Mouse (Mus musculus) liver, adult (tissue): Measurements from ENCODE around the gene Chga.

Experiments used
- GATA4 ChIP-seq: IDR thresholded peaks from 2 replicates; pipeline ENCODE4 v1.6.1; 2014; ENCODE audit warnings: mild to moderate bottlenecking, low read length; ENCODE audit not compliant: insufficient replicate concordance

The Chga gene

DNA sequence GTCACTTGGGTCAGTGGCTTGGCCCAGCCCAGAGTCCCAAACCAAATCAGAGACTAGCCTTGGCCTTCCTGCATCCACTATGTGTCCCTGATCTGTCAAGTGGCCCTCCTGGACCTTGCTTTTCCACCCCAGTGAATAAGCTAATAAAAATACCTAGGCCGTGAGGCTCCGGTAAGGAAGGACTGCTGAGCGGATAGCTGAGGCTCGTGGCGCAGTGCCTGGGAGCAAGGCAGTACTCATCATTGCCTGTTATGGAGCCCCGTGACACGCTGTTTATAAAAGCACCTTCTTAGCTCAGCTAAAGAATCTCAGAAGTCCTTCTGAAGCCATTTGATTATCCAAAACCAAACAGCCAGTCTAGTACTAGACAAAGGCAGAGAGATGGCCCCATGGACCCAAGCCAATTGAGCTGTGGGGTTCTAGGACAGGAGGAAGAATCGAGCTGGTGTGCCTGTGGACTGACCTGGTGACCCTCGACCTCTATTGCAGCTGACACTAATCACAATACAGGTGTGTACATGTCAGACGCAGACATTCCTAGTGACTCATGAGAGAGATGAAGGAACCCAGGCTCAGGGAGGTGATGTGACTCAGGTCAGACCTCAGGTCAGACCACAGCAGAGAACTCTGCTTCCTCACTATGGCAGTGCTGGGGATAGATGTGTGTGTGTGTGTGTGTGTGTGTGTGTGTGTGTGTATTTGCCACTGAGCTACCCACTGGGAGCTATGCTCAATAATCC is 22.1 kb downstream of the Chga start:
- no peak for TF ChIP-seq GATA4

DNA sequence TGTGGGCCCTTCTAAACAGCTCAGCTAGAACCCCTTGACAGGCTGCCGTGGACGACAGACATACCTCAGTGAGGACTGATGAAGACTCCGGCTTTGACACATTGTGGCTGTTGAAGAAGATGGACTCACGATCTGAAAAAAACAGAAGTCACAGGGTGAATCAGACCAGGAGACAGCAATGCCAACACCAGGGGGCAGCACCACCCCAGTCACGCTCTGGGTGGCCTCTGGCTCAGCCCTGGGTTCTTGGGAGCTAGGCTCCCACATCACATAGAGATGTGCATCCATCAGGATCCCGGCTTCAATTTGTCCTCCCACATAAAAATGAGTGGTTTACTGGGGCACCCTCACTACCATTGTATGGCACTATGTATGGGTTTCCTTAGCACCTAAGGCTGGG is 24.3 kb downstream of the Chga start:
- TF ChIP-seq GATA4 = no peak

DNA sequence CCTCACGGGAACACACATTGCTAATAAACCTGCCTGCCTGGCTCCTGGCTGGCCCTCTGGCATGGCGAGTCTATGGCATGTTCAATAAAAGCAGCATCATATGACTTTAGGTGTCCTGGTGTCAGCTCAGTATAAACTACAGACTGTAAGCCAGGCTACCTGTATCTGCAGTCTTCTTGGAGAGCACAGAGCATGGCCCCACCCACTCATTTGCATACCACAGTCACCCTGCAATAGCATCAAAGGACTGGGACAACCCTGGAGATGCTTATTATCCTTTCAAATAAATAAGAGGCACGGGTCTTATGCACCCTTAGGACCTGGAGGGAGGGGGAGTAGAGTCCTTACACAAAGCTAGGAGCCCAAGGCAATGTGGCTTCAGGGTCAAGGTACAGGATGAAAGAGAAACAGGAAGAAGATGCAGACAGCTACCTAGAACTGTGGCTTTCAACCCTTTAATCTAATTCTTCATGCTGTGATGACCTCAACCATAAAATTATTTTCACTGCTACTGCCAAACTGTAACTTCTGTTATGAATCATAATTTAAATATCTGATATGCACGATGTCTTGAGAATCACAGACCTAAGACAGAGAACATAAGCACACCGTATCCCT is 26.9 kb downstream of the Chga start:
- no peak for TF ChIP-seq GATA4

- TF ChIP-seq GATA4 = no peak
Measured at GRCm38 (mm10) chr12:102582441-102582840, 27.7 kb downstream of the Chga start.

DNA sequence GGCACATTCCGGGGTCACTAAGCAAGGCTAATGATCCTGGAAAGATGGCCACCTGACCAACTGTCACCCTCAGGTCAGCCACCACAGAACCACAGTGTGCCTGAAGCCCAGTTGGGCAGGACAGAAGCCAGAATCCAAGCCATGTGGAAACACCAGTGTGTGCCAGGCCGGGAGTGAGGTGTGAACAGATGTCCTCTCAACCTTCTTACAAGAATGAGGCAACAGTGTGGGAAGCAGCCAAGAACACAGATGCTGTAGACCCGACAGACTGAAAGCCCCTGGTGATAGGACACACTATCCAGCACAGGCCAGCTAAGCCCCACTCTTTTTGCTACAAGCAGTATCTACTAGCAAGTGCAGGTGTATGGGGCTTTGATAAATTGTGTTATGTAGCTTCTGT is 30.6 kb downstream of the Chga start:
- TF ChIP-seq GATA4 = no peak

- no peak for TF ChIP-seq GATA4
Measured at GRCm38 (mm10) chr12:102586286-102586881, 31.6 kb downstream of the Chga start.

GRCm38 (mm10) chr12:102587106-102587505 is 32.3 kb downstream of the Chga start:
- no peak for TF ChIP-seq GATA4

- TF ChIP-seq GATA4 = no peak
Measured at GRCm38 (mm10) chr12:102590711-102591360, 36.1 kb downstream of the Chga start.

DNA sequence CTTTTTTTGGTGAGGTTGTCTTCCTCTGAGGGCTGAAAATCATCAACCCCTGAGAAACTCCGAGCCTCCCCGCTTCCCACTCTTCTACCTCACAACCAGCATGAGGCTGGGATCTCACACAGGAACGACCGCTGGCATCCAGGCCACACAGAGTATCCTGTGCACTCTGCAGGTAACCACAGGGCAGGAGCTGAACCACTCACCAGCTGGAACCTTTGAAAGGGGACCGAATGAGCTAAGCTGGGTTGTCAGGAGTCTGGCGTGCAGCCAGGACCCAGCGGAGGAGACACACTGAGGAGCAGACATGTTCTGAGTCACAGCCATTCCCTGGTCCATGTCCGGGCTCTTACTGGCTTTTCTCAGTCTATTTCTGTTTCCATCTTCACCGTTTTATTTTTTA is 38.9 kb downstream of the Chga start:
- no peak for TF ChIP-seq GATA4

- no peak for TF ChIP-seq GATA4
Measured at GRCm38 (mm10) chr12:102594627-102595026, 39.9 kb downstream of the Chga start.

- TF ChIP-seq GATA4 = no peak
Measured at GRCm38 (mm10) chr12:102596410-102596809, 41.6 kb downstream of the Chga start.

DNA sequence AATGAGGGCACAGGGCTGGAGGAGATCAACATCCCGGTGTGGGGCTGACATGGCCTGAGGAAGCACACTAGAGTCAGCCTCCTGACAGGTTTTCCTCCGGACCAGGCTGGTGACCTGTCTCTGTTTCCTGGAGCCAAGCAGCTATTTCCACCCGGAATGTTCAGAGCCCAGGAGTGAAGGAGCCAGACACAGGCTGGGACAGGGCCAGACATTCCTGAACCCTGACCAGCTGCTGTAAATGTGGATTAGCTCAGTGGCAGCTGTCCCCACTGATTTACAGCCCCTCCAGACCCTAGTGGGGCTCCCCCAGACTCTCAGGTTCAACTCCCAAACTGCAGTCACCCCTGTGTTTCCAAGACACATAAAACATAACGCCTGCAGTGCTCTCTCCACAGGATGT is 42.7 kb downstream of the Chga start:
- no peak for TF ChIP-seq GATA4

- no peak for TF ChIP-seq GATA4
Measured at GRCm38 (mm10) chr12:102598535-102598934, 43.8 kb downstream of the Chga start.

- no peak for TF ChIP-seq GATA4
Measured at GRCm38 (mm10) chr12:102599801-102600200, 45.0 kb downstream of the Chga start.

DNA sequence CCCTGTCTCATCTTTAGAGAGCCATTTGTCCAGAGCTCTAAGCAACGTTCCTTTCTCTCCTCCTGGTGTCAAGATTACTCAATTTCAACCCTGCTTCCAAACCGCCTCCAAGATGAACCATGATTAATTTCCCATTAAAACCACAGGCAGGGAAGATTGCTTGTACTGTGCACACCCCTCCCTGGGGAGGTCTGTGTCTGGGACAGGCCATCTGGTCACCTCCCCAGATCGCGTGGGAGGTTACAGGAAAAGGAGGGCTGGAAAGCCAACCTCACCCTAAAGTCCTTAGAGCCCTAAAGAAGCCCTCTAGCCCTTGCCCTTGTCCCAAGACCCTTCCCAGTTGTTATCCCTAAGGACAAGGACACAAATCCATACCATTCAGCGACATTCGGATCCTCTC is 45.6 kb downstream of the Chga start:
- no peak for TF ChIP-seq GATA4

DNA sequence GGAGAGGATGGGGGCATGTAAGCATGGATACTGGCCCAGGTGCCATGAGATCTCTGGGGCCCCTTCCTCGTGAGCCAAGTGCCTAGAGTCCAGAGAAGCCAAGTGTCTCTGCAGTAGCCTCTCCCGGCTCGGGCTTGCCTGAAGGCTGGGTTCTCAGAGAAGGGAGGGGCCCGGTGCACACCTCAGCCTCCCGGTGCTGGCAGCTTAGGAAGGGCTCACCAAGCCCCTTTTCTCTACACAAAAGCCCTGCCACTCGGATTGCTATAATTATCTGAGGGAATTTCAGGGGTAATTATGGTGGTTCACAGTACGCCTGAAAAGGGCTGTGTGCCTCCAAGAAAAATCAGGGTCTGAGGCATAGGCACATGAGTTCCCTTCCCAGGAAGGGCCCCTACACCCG is 47.1 kb downstream of the Chga start:
- TF ChIP-seq GATA4 = no peak

DNA sequence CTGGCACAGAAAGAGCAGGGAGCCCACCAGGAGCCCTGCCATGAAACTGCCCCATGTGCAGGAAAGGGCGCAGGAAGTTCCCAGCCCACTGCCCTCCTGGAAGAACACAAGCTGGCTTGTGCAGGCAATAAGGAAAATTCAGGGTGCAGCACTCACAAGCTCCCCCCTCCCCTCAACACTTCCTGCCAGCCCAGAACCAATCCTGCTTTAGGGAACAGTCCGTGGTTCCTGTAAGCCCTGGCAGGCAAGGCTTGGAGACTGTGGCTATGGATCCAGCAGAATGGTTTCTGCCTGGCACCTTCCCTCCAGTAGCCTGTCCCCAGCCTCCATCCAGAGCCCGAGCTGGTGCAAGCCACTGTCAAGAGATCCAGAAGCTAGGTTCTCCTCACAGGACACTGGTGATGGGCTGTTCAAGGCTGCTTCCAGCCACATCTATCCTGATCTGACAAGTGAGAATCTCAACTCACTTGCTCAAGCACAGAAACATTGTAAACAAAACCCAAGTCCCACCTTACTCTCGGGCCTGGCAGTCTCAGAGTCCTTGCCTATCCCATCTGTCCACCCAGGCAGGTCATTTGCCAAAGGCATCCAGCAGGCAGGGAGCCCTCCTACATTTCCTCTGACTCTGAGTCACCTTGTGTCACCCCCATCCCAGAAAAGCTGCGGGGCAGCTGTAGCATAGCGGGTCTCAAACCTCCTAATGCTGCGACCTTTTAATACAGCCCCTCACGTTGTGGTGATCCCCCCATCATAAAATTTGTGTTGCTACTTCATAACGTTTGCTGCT is 47.7 kb downstream of the Chga start:
- no peak for TF ChIP-seq GATA4
